Mouse (Mus musculus): Measurements from ENCODE around the gene Iqch.

- no peak for TF ChIP-seq POLR2A (IDR thresholded peaks at IDR 0.05; ENCODE audit: extremely low read depth, insufficient read depth, low read length)
- TF ChIP-seq CTCF (IDR thresholded peaks at IDR 0.05; ENCODE audit: low read depth, low read length), result no peak
These were observed 5.6 kb downstream of the Iqch start for GRCm38 (mm10) chr9:63596660-63597059.

All from liver, adult 2 months (tissue).